Mouse (Mus musculus) cerebellum, adult 2 months (tissue): ENCODE results near the gene Cbr1.

Experiments
- CTCF ChIP-seq: fragments of 200-500 bp; IDR thresholded peaks from 2 replicates; pipeline ENCODE4 v1.5.1; 2011; ENCODE audit warnings: low read depth, mild to moderate bottlenecking, control low read depth, low read length, moderate library complexity, borderline replicate concordance; ENCODE audit not compliant: insufficient read depth
- POLR2A ChIP-seq: fragments of 200-500 bp; IDR thresholded peaks from 2 replicates; pipeline ENCODE4 v1.6.1; 2011; ENCODE audit warnings: low read length, control low read depth, borderline replicate concordance; ENCODE audit not compliant: insufficient read depth

- TF ChIP-seq CTCF (no peak), POLR2A (no peak)
These were observed 43.0 kb downstream of the Cbr1 start for GRCm38 (mm10) chr16:93648441-93649183.
